Mouse (Mus musculus): ENCODE measurements at regions not wholly inside any gene's neighbourhood (a gene's known extent, or its start where the extent isn't known, plus 50 kb on each side); places are given as distances from the start of the nearest gene placed in this dataset.
"Not testable (repeated sequence)": the region's sequence is repeated elsewhere in the genome, so short reads cannot be mapped to it uniquely, and the experiment has no call there.

DNA sequence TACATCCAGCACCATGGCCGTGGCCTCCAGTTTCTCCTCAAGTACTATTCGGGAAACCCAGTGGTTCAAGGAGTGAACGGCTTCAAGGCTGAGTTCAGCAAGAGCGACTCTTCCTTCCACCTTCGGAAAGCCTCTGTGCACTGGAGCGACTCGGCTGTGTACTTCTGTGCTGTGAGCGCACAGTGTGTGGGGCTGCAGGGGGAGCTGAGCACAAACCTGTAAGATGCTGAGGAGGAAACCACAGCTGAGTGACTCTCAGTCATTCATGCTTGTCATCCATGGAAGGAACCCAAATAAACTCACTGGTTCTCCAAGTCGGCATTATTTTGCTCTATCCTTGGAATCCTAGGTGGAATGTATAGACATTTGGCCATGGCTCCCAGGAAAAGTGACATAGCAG, 297.1 kb upstream of the Olfr1507 start:
- ATAC-seq (ENCODE audit: poor library complexity, severe bottlenecking), result not testable (repeated sequence)

DNA sequence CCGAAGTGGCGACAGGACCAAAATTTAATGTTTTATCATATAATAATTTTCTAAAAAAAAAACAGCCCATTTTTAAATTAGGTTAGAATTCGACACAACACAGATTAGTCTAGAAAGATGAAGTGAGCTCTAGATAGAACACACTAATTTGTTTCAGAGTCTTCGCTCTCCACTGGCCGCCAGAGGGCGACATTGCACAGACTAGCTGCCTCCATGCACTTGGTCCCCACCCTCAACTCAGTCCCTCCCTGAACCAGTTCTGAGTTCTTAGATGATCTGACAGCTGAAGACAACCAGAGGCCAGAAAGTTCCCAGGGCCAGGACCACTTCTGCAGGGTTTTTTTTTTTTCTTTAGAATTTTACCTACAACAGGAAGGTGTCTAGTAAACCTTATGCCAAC, 296.3 kb upstream of the Olfr1507 start:
- peak; percentile 69 for ATAC-seq (ENCODE audit: poor library complexity, severe bottlenecking)

DNA sequence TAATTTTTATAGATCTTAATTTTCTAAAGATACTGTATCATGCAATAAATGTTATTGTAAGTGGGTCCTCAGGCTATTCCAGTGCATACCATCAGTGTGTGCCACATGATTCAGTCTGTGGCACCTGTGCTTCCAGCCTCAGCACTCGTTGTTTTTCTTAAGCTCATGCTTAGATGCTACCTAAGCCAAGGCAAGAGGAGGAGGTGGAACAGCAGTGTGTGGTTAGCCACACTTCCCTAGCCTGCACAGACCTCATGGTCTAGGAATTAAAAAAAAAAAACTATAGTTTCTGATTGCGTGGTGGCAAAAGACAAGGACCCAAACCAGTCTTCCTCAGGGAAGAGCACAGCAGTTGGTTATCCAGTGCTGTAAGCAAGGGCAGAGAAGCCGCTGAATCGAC, 287.3 kb upstream of the Olfr1507 start:
- ATAC-seq (ENCODE audit: poor library complexity, severe bottlenecking), result not testable (repeated sequence)

DNA sequence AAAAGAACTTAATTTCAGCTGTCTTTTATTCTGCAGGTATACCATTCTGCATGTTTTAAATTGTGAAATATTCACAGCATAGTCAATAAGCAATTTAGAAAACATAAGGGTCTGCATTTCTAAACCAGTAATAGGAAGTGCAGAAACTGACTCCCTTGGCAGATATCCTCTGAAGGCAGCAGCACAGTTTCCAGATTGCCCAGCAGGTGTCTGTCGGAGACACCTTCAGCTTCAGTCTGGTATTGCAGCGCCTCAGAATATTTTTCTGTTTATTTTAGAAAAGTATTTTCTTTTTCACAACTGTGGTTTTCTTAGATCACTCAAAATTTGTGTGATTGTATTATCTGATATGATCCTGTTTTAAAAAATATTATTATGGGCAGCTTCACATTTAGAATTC, 280.3 kb upstream of the Olfr1507 start:
- not testable (repeated sequence) for ATAC-seq (ENCODE audit: poor library complexity, severe bottlenecking)

DNA sequence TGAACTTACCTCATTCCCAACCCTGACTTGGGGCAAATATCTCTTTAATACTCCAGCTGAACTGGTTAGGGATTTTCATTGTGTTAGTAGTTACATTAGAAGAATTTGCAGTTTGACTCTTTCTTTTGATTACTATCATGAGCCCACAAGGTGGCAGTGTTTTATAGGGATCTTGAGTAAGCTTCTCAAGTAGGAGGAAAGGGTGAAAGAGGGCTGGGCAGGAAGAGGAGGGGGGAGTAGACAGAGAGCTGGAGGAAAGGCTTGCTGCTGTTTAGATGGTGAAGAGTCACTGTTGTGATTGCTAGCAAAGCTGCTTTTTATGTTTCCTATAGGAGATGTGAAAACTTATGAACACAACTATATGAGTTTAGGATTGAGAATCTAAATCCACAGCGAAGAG, 273.9 kb upstream of the Olfr1507 start:
- not testable (repeated sequence) for ATAC-seq (ENCODE audit: poor library complexity, severe bottlenecking)

DNA sequence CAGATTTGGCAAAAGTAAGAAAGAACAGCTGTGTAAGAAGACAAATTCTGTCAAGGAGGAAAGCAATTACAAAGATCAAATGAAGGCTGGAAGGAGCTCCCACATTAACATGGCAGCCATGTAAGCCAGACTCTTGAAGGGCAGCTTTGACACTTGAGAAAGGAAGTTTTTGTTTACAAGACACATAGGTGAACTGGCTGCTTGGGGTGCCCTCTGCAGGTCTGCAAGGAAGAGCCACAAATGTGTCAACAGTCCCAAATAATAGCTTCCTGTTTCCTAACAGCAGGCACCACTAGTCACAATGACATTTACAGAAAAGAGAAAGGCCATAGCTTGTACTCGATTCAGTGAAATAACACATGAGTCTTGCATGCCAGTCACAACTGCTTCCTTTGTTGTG, 256.6 kb upstream of the Olfr1507 start:
- ATAC-seq (ENCODE audit: poor library complexity, severe bottlenecking), result not testable (repeated sequence)

DNA sequence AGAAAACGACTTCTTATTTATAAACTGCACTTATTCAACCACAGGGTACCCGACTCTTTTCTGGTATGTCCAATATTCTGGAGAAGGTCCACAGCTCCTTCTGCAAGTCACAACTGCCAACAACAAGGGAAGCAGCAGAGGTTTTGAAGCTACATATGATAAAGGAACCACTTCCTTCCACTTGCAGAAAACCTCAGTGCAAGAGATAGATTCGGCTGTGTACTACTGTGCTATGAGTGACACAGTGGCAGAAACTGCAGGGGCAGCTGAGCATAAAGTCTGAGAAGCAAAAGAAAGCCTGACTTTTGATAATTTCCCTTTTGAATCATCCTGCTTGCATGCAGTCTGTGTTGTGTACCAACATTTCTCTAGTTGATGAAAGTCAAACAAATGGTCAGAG, 231.1 kb upstream of the Olfr1507 start:
- not testable (repeated sequence) for ATAC-seq (ENCODE audit: poor library complexity, severe bottlenecking)

DNA sequence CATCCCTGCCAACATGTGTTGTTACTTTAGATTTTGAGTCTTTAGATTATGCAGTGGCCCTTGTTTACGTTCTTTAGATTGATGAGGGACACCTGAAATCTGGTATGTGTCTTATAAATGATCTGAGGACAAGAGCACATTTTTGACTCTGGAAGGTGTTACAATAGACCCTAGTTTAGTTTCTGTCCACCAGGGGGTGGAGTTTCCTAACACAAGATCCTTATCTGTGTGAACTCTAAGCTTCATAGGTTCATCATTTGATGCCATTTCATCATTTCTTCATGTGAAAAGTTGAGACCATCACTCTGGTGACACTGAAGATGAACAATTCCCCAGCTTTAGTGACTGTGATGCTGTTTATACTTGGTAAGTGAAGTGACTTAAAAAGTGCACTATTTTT, 229.4 kb upstream of the Olfr1507 start:
- not testable (repeated sequence) for ATAC-seq (ENCODE audit: poor library complexity, severe bottlenecking)

DNA sequence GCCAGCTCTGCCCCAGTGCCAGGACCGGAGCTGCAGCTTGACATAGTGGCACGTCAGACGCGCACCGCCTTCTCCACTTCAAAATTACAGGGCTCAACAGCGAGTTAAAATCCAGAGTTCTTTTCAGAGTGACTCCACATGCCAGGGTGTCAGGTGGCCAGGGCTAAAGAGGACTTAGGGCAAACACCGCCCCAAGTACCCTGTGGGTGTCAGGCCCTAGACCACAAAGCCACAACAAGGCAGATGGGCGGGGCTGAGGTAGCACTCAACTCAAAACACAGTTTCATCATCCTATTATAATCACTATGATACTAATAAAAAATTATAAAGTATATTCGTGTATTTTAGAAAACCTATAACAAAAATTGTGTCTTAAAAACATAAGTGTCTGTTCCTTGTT, 225.1 kb upstream of the Olfr1507 start:
- ATAC-seq (ENCODE audit: poor library complexity, severe bottlenecking), result peak; percentile 57

DNA sequence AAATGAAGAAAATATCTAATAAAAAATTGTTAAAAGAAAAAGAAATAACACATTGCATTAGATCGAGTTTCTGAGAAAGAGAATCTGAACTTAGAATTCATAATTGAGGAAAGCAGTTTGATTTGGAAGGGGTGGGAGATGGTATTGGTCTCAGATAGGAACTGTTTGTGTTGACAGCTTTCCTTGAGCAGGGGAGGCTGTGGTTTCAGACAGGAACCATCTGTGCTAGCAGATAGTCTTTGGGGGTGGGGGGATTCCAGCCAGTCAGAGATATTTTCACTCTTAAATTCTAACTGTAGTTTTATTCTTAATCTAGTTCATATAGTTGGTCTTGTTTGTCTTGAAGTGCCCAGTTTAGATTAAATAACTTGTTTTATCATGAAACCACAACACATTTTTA, 205.3 kb upstream of the Olfr1507 start:
- ATAC-seq (ENCODE audit: poor library complexity, severe bottlenecking), result not testable (repeated sequence)

DNA sequence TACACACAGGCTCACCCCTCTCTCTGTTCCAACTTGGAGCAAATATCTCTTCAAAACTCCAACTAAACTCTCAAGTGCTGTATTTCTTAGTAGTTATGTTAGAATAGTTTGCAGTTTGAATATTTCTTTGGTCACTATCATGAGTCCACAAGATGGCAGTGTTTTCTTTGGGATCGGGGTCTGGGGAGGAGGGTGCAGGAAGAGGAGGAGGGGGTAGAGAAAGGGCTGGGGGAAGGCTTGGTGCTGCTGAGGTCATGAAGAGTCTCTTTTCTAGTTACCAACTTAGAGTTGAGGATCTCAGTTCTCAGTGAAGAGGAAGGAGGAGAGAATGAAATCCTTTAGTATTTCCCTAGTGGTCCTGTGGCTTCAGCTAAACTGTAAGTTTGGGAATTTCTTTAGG, 188.1 kb upstream of the Olfr1507 start:
- ATAC-seq (ENCODE audit: poor library complexity, severe bottlenecking), result not testable (repeated sequence)

DNA sequence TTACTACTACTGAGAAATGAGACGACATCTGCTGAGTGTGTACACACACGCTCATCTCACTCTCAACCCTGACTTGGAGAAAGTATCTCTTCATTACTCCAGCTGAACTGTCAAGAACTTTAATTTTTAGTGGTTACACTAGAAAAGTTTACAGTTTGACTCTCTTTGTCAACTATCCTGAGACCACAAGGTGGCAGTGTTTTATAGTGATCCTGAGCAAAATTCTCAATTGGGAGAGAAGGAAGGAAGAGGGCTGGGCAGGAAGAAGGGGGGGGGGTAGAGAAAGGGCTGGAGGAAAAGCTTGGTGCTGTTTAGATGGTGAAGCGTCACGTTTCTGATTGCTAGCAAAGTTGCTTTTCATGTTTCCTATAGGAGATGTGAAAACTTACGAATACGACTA, 158.8 kb upstream of the Olfr1507 start:
- ATAC-seq (ENCODE audit: poor library complexity, severe bottlenecking), result no peak

DNA sequence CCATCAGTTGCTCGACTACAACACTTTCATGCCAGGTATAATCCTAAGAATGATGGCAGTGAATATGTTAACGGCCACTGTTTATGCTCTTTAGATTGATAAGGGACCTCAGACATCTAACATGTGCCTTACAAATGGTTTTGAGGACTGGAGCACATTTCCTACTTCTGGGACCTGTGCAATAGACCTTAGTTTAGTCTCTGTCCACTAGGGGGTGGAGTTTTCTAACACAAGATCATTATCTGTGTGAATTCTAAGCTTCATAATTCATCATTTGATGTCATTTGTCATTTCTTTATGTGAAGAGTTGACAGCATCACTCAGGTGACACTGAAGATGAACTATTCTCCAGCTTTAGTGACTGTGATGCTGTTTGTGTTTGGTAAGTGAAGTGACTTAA, 142.6 kb upstream of the Olfr1507 start:
- ATAC-seq (ENCODE audit: poor library complexity, severe bottlenecking), result no peak

DNA sequence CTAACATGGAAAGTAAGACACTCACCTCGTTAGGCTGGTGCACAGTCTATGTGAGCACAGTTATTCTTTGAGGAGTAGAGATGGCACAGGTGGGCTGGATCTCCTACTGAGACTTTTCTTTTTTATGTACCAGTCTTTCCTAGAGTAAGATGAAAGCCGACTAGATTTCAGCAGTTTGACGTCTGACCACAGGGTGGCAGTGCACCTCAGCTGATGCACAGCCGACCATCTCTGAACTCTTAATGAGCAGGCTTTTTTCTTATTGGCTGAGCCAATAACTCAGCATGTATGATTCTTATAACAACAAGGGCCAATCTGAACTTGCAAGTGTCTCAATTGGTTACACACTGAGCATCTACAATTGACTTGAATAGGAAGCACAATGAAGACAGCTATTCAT, 126.6 kb upstream of the Olfr1507 start:
- ATAC-seq (ENCODE audit: poor library complexity, severe bottlenecking), result 0 out of 2 replicates have a peak, but pooled peaks have one; percentile 56

DNA sequence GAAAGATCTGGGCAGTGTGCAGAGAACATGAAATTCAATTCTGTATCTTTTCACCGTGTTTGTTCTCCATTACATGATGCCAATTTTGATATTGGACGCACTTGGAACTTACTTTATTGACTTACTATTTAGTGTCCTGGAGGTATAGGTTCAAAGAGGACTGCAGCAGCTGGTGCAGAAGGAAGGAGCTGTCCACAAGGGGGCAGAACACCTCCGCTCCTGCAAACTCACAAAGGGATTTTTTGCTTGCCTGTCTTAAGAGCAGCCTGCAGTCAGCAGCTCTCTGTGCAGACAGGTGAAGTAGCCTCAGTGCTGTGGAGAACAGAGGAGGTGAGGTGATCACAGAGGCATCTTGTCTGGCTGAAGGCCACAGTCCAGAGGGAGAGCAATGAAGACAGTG, 84.8 kb upstream of the Olfr1507 start:
- no peak for ATAC-seq (ENCODE audit: poor library complexity, severe bottlenecking)

DNA sequence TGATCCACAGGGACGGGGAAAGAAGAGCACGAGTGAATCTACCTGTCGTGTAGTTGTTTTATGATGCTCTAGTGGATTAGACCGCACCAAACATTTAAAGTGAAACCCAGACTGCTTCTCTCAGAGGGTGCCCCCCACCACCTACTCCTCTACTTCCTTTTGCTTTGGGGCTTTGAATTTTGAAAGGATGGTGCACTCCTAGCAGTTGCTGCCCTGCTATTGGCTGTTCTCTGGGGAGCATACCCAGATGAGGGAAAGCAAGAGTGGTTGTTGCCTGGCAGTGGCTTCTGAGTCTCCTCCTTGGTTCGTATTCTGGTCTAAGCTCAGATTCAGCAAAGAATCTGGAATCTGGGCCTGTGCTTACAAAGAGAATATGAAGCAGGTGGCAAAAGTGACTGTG, 71.4 kb upstream of the Olfr1507 start:
- no peak for ATAC-seq (ENCODE audit: poor library complexity, severe bottlenecking)

DNA sequence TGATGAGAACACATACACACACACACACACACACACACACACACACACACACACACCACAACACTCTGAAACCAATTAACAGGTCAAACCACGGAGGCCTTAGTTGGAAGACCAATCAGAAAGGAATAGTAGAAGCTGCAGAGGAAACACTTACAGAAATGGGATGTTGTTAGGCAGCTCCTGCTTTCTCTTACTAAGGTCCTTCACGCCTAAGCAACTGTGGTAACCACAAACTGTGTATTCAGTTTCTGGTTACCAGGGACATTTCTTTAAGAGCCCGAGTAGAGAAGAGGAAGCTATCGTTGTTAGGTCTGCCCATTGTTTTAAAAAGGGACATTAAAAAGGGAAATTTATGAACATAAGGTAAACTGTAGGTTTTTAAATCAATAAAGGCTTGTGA, 70.1 kb upstream of the Olfr1507 start:
- no peak for ATAC-seq (ENCODE audit: poor library complexity, severe bottlenecking)

DNA sequence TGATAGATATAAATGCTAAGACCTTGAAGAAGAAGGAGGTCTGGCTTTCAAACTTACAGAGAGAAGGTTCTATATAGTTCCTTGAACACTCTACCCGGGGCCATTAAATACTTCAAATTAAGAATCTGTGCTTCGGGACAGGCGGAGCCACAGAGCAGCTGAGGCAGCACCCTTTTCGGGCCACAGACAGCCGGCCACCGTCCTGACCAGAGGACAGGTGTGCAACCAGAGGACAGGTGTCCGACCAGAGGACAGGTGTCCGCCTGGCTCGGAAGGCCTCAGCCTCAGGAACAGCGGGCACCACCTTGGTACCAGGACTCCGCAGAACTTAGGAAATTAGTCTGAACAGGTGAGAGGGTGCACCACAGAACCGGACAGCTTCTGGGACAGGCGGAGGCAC, 60.8 kb upstream of the Olfr1507 start:
- not testable (repeated sequence) for ATAC-seq (ENCODE audit: poor library complexity, severe bottlenecking)

DNA sequence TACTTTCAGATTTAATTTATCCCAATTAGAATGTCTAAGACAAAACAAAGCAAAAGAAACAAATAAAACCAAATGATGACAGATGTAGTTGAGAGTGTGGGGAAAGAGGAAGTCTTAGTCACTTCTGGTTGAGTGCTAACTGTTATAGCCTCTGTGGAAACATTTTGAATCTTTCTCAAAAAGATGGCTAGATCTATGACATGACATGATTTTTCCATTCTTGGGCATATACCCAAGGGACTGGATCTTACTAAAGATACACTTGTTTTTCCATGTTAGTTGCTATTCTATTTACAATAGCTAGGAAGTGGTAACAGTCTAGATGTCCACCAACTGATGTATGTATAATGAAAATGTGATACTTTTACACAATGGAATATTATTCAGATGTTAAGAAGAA, 57.9 kb upstream of the Olfr1507 start:
- no peak for ATAC-seq (ENCODE audit: poor library complexity, severe bottlenecking)

DNA sequence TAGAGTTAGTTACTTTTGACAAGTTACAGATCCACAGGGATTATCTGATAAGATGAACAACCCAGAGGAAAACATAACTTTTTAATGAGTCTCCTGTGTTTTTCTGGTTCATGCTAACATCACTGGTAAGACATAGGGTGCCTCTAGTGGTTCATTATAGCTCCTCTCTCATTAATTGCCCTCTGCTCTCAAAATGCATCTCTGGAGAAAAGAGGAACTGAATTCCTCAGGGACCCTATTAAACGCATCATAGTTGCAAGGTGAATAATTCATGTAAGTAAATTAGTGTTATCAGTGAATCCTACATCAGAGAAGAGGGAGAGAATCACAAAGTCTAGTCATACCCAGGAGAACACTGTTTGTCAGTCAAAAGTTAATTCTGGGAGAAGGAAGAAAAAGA, 52.4 kb upstream of the Olfr1507 start:
- ATAC-seq (ENCODE audit: poor library complexity, severe bottlenecking), result no peak
